Mouse (Mus musculus): ENCODE measurements around the gene C130074G19Rik. TPM values are rescaled to one million over a fixed set of nuclear protein-coding genes. Genes with fewer than 3 reads are reported as not detected.

Gene C130074G19Rik
- polyA plus RNA-seq, 1 experiment from 2014 or later = 1.3 TPM

- Histone ChIP-seq H3K36me3 (no peaks in the 10 kb centered on the region), H3K9ac (0 out of 2 replicates have a peak overlapping the region, but pooled peaks have one; percentile 0), H3K27ac (peak overlapping the region; percentile 78), H3K27me3 (no peaks in the 10 kb centered on the region), H3K9me3 (replicated peaks) (no peaks in the 10 kb centered on the region), H3K4me1 (replicated peaks) (peaks cover 39% of the 10 kb centered on the region), H3K4me3 (replicated peaks) (no peak overlapping the region), H3K4me2 (no peak overlapping the region)
- 52% methylated on average over 7 of the region's 7 CpGs for WGBS (ENCODE audit: insufficient replicate concordance)
- ATAC-seq (ENCODE audit: low read depth) (peak; percentile 50), DNase-seq (no peak)
These were observed 10.8 kb downstream of the C130074G19Rik start for GRCm38 (mm10) chr1:184872069-184872819.

- Histone ChIP-seq H3K27me3 (no peaks in the 10 kb centered on the region), H3K9me3 (replicated peaks) (no peaks in the 10 kb centered on the region), H3K4me1 (replicated peaks) (peaks cover 39% of the 10 kb centered on the region), H3K36me3 (no peaks in the 10 kb centered on the region), H3K4me2 (no peak overlapping the region), H3K4me3 (replicated peaks) (no peak overlapping the region), H3K27ac (peak overlapping the region; percentile 78), H3K9ac (0 out of 2 replicates have a peak overlapping the region, but pooled peaks have one; percentile 0)
- WGBS (ENCODE audit: insufficient replicate concordance) = 71% methylated on average over 1 of the region's 1 CpGs
- ATAC-seq (ENCODE audit: low read depth) (peak; percentile 25; the same call in 1 of the 2 replicates), DNase-seq (no peak)
These were observed 11.5 kb downstream of the C130074G19Rik start for GRCm38 (mm10) chr1:184871506-184871905.

- H3K27ac ChIP-seq = peak overlapping the region; percentile 78
- no peak overlapping the region for H3K9ac ChIP-seq
- 65% methylated on average over 11 of the region's 11 CpGs for WGBS (ENCODE audit: insufficient replicate concordance)
- no peaks in the 10 kb centered on the region for H3K9me3 ChIP-seq (replicated peaks)
- no peaks in the 10 kb centered on the region for H3K36me3 ChIP-seq
- H3K27me3 ChIP-seq = no peaks in the 10 kb centered on the region
- no peak overlapping the region for H3K4me2 ChIP-seq
- ATAC-seq (ENCODE audit: low read depth) (no peak), DNase-seq (no peak)
- no peak overlapping the region for H3K4me3 ChIP-seq (replicated peaks)
- peaks cover 43% of the 10 kb centered on the region for H3K4me1 ChIP-seq (replicated peaks)
These were observed 12.2 kb downstream of the C130074G19Rik start for GRCm38 (mm10) chr1:184870646-184871385.

- Histone ChIP-seq H3K9ac (no peak overlapping the region), H3K9me3 (replicated peaks) (no peaks in the 10 kb centered on the region), H3K4me3 (replicated peaks) (no peak overlapping the region), H3K4me2 (no peak overlapping the region), H3K36me3 (no peaks in the 10 kb centered on the region), H3K27ac (peak overlapping the region; percentile 39; the same call in 1 of the 2 replicates), H3K27me3 (no peaks in the 10 kb centered on the region), H3K4me1 (replicated peaks) (peaks cover 43% of the 10 kb centered on the region)
- 54% methylated on average over 4 of the region's 4 CpGs for WGBS (ENCODE audit: insufficient replicate concordance)
- ATAC-seq (ENCODE audit: low read depth) = no peak
- no peak for DNase-seq
These were observed 13.0 kb downstream of the C130074G19Rik start for GRCm38 (mm10) chr1:184869939-184870565.

GRCm38 (mm10) chr1:184867640-184868120 is 15.3 kb downstream of the C130074G19Rik start:
- H3K4me1 ChIP-seq (replicated peaks) = peaks cover 31% of the 10 kb centered on the region
- no peak for ATAC-seq (ENCODE audit: low read depth)
- WGBS (ENCODE audit: insufficient replicate concordance) = 54% methylated on average over 3 of the region's 3 CpGs

GRCm38 (mm10) chr1:184864381-184864801 is 18.6 kb downstream of the C130074G19Rik start:
- no peak for ATAC-seq (ENCODE audit: low read depth)
- Histone ChIP-seq H3K4me1 (replicated peaks) (peaks cover 13% of the 10 kb centered on the region), H3K27me3 (no peaks in the 10 kb centered on the region), H3K4me2 (no peak overlapping the region), H3K9me3 (replicated peaks) (no peaks in the 10 kb centered on the region), H3K9ac (no peak overlapping the region), H3K36me3 (no peaks in the 10 kb centered on the region), H3K27ac (no peak overlapping the region; the same call in 1 of the 2 replicates), H3K4me3 (replicated peaks) (no peak overlapping the region)
- DNase-seq = no peak
- WGBS (ENCODE audit: insufficient replicate concordance) = 41% methylated on average over 7 of the region's 7 CpGs

More at GRCm38 (mm10) chr1:184867640-184868120, 15.3 kb downstream of the C130074G19Rik start:
- Histone ChIP-seq H3K27me3 (no peaks in the 10 kb centered on the region), H3K36me3 (no peaks in the 10 kb centered on the region), H3K9me3 (replicated peaks) (no peaks in the 10 kb centered on the region), H3K27ac (peak overlapping the region; percentile 48; the same call in 1 of the 2 replicates), H3K4me2 (no peak overlapping the region), H3K9ac (no peak overlapping the region), H3K4me3 (replicated peaks) (no peak overlapping the region)
- DNase-seq = no peak

GRCm38 (mm10) chr1:184862636-184863035 is 20.4 kb downstream of the C130074G19Rik start:
- no peaks in the 10 kb centered on the region for H3K36me3 ChIP-seq
- no peaks in the 10 kb centered on the region for H3K9me3 ChIP-seq (replicated peaks)
- DNase-seq (no peak), ATAC-seq (ENCODE audit: low read depth) (no peak)
- H3K27ac ChIP-seq = no peak overlapping the region
- 67% methylated on average over 6 of the region's 6 CpGs for WGBS (ENCODE audit: insufficient replicate concordance)
- no peak overlapping the region for H3K4me2 ChIP-seq
- H3K4me1 ChIP-seq (replicated peaks) = peaks cover 9% of the 10 kb centered on the region; the same call in 1 of the 2 replicates
- no peak overlapping the region for H3K9ac ChIP-seq
- H3K27me3 ChIP-seq = no peaks in the 10 kb centered on the region
- H3K4me3 ChIP-seq (replicated peaks) = no peak overlapping the region

GRCm38 (mm10) chr1:184861551-184861950 is 21.5 kb downstream of the C130074G19Rik start:
- no peaks in the 10 kb centered on the region for H3K27me3 ChIP-seq
- H3K4me3 ChIP-seq (replicated peaks) = no peak overlapping the region
- DNase-seq (no peak), ATAC-seq (ENCODE audit: low read depth) (no peak)
- H3K27ac ChIP-seq = no peak overlapping the region
- H3K36me3 ChIP-seq = no peaks in the 10 kb centered on the region
- H3K4me2 ChIP-seq = no peak overlapping the region
- no peaks in the 10 kb centered on the region for H3K9me3 ChIP-seq (replicated peaks)
- no peak overlapping the region for H3K9ac ChIP-seq
- whole genome bisulfite sequencing (ENCODE audit: insufficient replicate concordance) = 37% methylated on average over 2 of the region's 2 CpGs
- H3K4me1 ChIP-seq (replicated peaks) = peaks cover 9% of the 10 kb centered on the region; the same call in 1 of the 2 replicates

DNA sequence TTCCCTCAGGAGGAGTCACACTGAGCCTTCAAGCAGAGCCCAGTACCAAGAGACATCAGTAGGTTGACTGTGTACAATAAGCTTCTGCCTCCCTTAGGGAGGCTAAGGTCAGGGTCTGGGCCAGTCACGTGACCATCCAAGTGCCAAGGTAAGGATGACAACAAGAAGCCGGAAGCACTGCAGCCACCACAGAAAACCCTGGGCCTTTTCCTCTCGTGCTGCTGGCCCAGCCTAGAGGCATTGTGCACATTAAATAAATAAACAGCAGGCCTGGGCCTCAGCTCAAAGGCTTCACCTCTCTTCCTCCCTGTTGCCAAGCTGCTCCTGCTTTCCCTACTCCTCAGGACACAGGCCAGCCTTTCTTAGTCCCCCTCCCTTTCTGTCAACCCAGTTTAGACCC is 22.7 kb downstream of the C130074G19Rik start:
- Histone ChIP-seq H3K27me3 (no peaks in the 10 kb centered on the region), H3K4me1 (replicated peaks) (0 out of 2 replicates have a peak, but pooled peaks cover 4% of the 10 kb centered on the region), H3K9me3 (replicated peaks) (no peaks in the 10 kb centered on the region), H3K4me3 (replicated peaks) (no peak overlapping the region), H3K9ac (no peak overlapping the region), H3K27ac (no peak overlapping the region), H3K4me2 (no peak overlapping the region), H3K36me3 (no peaks in the 10 kb centered on the region)
- DNase-seq = no peak
- WGBS (ENCODE audit: insufficient replicate concordance) = 39% methylated on average over 3 of the region's 3 CpGs
- ATAC-seq (ENCODE audit: low read depth) = 0 out of 2 replicates have a peak, but pooled peaks have one; percentile 7

- H3K27ac ChIP-seq = no peak overlapping the region
- WGBS (ENCODE audit: insufficient replicate concordance) = 47% methylated on average over 1 of the region's 1 CpGs
- H3K4me2 ChIP-seq = no peak overlapping the region
- no peaks in the 10 kb centered on the region for H3K27me3 ChIP-seq
- H3K9ac ChIP-seq = no peak overlapping the region
- no peak overlapping the region for H3K4me3 ChIP-seq (replicated peaks)
- ATAC-seq (ENCODE audit: low read depth) = no peak
- no peaks in the 10 kb centered on the region for H3K36me3 ChIP-seq
- H3K4me1 ChIP-seq (replicated peaks) = peaks cover 13% of the 10 kb centered on the region
- DNase-seq = no peak
- H3K9me3 ChIP-seq (replicated peaks) = no peaks in the 10 kb centered on the region
These were observed 24.8 kb downstream of the C130074G19Rik start for GRCm38 (mm10) chr1:184858253-184858652.

GRCm38 (mm10) chr1:184857216-184857615 is 25.8 kb downstream of the C130074G19Rik start:
- Histone ChIP-seq H3K9me3 (replicated peaks) (no peaks in the 10 kb centered on the region), H3K36me3 (no peaks in the 10 kb centered on the region), H3K27me3 (no peaks in the 10 kb centered on the region), H3K9ac (no peak overlapping the region), H3K4me1 (replicated peaks) (peaks cover 23% of the 10 kb centered on the region), H3K27ac (no peak overlapping the region), H3K4me2 (no peak overlapping the region), H3K4me3 (replicated peaks) (no peak overlapping the region)
- DNase-seq = no peak
- no peak for ATAC-seq (ENCODE audit: low read depth)
- 68% methylated on average over 9 of the region's 9 CpGs for WGBS (ENCODE audit: insufficient replicate concordance)

All from liver, embryonic 13.5 days (tissue).